Mouse (Mus musculus) 3134 (cell line): ENCODE results near the gene Elf4.
A peak's percentile ranks its signal among the peaks of the same experiment; 100 is the strongest.

Experiments
- DNase-seq: peaks from one replicate; pipeline ENCODE4 v3.0.0-alpha.2; 2011; ENCODE audit warnings: low spot score; ENCODE audit not compliant: insufficient read length; ENCODE audit errors: extremely low read depth

Elf4 gene

DNA sequence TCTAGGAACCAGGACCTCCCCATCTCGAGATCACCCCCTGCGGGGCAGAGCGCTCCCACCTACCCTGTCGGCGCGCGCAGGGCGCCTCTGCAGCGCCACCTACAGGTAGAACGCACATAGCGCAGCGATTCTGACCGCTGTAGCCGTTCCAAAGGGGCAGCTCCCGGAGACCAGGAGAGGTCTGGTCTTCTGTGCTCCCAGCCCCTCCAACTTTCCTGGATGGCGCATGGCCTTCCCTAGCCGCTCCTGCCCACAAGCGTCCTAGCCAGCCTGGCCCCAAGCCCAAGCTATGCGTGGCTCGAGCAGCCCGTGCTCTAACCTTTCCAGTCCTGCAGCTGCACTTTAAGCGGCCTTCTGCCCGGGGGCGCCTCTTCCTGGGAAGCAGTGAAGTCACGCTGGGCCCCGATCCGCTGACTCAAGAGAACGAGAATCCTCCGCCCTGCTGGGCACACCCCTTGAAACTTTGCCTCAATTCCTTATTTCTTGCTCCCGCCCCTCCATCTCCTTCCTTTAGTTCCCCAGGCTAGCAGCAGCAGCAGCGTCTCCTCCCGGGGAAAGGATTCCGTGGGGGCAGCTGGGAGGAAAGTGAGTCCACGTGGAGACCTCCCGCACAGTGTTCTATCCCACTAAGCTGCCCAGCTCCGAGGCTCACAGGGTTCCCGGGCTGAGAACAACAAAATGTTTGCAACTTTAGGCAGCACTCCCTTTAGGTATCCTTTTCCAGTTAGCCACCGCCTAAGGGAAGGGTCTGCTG, at the start of gene Elf4:
Gene Elf4, minus strand, starts transcription at position 379 of the 754 bp plus-strand sequence.
- DNase-seq = peak; percentile 87

GRCm38 (mm10) chrX:48493763-48494162, 30.8 kb upstream of the Elf4 start:
- DNase-seq = no peak

DNA sequence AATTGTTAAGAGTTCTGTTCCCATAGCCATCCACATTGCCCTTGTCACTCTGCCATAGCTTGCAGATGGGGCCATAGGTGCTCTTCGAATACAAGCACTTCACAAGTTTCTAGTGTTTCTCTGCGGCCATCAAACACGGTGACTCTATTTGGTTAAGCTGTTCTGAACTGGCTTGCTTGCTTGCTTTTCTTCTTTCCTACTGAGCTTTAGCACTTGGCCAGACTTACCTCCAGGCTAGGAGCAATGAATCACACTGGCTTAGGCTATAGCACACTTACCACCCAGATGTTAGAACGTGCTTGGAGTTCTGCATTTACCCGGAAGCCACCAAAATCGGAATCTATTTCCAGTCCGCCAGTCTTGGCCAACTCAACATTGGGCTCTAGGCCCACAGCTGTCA, 18.8 kb upstream of the Elf4 start:
- DNase-seq = no peak

- DNase-seq = no peak
These were observed 18.2 kb upstream of the Elf4 start for GRCm38 (mm10) chrX:48481095-48481494.

DNA sequence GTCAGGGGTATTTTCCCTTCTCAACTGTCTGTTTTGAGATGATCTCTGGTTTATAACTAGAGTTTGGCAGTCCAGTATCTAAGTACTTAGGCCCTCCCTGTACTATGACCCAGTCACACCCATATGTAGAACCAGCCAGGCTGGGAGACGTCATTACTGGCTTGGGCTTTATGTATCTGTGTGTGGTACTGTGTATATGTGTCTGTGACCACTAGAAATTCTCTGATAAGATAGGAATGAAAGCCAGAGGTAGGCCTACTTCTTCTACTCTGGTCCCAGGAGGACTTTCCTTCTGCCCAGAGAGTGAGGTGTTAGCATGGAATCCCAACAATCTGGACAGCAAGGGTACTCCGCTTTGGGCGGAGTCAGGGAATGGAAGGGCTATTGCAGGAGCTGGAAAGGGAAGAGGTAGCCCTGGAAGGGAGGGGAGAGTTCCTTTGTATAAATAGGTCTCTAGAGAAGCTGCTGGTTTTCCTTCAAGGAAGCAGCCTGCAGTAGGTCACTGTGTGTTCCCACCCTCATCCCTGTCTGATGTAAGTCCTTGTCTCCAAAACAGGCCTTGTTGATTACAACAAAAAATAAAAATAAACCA, 4.5 kb upstream of the Elf4 start:
- DNase-seq = peak; percentile 47

DNA sequence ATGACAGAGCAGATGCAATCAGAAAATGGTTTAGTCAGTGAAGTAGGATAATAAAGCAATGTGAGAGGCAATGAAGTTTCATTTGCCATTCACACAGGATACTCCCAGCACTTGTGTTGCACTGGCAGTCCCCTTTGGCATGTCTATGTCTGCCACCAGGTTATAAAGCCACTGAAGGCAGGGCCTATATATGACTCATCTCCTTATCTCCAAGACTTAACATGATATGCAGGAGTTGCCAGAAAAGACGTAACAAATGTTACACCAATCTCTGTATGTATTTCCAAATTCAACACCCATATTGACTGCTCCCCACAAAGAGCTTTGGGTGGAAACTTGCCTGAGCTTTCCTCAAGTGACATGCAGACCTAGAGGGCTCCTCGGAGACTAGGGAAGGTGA, 3.2 kb upstream of the Elf4 start:
- no peak for DNase-seq

- no peak for DNase-seq
These were observed 1.5 kb upstream of the Elf4 start for GRCm38 (mm10) chrX:48464436-48464835.

DNA sequence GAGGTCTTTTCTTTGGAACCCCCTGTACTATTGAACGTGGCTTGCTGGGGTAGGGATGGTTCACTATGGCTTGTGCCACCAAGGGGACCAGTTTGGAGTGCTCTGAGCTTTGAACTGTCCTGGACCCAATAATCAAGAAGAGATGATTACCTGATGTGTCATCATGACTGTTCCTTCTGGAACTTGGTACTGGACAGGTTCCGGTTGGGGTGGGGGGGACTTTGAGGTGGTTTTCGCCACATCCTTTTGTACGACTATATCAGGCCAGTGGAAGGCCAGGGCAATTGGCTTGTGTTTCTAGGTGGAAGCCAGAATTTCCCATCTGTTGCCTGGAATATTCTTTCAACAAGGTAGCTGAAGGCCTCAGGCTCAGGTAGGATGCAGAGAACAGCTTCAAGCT, 704 bp upstream of the Elf4 start:
- DNase-seq = peak; percentile 34

DNA sequence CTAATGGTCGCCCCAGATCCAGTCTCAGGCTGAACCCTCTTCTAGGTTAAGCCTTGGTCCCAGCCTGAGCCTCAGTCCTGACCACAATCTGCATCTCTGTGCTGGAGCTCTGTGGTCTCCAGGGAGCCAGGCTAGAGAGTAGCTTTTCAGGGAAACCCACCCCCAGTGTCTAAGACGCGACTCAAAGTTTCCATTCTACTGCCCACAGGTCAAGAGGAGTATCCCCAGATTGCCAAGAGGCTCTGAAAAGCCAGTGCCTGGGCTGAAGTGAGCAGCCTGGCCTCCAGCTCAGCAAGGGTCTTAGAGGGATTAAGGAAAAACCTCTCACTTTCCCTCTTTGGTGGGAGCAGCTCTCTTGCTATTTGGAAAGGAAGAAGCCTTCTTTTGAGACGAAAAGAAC, 635 bp downstream of the Elf4 start:
- no peak for DNase-seq

- DNase-seq = no peak
These were observed 1.9 kb downstream of the Elf4 start for GRCm38 (mm10) chrX:48461006-48461405.

- DNase-seq = no peak
These were observed 2.4 kb downstream of the Elf4 start for GRCm38 (mm10) chrX:48460496-48460895.

DNA sequence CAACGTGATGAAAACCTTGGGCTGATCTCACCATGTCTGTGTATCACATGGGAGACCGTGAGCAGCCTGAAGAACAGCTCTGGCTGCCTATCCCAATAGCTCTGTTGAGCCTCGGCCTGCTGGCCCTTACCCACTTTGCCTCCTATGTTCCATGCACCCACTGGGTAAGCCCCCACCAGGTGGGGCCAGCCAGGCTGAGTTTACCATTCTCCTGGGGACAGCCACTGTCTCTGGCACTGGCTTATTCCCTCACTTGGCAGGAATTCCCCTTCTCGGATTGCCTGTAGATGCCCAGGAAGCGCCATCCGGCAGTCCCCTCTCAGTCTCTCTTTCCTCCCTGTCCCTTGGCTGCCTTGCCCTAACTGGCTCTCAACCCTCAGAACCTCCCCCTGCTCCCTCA, 6.0 kb downstream of the Elf4 start:
- peak; percentile 57 for DNase-seq

DNA sequence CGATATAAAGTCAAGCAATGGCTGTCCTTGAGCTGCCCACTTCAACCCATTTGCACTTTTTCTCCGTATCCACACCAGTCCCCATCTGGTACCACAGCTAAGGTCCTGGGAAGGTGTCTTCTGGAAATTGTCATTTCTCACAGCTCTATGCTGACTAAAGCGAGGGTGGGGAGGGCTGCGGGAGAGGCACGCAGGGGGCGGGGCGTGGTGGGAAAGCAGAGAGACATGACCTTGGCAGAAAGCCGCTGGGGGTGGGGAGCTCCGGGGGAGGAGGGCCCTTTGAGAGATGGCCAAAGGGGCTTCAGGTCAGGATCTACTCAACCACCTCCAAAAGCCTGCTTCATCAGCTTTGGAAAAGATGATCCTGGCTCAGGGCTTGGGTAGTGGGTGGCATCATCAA, 7.9 kb downstream of the Elf4 start:
- peak; percentile 32 for DNase-seq

DNA sequence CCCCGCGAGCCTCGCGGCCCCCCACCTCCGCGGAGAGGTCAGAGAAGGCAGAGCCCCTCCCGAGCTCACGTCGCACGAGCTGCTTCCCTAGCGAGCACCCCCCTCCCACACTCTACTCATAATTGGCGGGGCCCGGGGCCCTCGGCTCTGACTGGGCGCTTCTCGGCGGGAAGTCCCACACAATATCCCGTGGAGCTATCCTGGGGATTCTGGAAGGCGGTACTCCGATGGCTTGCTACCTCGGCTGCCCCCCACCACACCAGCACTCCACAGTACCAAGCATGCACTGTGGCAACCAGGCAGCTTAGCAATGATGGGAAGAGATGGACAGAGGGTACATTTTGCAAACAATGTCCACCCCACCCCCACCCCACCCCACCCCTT, 8.4 kb downstream of the Elf4 start:
- no peak for DNase-seq

- peak; percentile 86 for DNase-seq
These were observed 9.0 kb downstream of the Elf4 start for GRCm38 (mm10) chrX:48453736-48454494.

GRCm38 (mm10) chrX:48452931-48453673, 9.8 kb downstream of the Elf4 start:
- peak; percentile 66 for DNase-seq

- peak; percentile 34 for DNase-seq
These were observed 10.6 kb downstream of the Elf4 start for GRCm38 (mm10) chrX:48452231-48452890.

DNA sequence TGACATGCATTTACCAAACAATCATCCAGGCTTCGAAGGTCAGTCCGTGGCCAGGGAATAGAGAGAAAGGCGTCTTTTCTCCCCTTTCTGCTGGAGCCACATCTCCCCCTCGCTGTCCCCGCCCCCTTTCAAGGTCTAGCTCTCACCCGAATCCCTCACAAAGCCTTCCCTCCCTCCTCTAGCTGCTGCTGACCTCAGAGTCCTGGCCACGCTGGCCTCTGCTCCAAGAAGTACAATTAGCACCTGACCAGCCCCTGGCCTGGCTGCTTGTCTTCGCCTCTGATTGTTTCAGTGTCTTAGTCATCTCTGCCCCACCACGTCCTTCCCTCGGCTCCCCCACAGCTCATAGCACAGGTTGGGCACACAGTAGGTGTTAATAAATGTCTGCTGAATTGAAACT, 13.3 kb downstream of the Elf4 start:
- DNase-seq = no peak

- DNase-seq = no peak
These were observed 18.3 kb downstream of the Elf4 start for GRCm38 (mm10) chrX:48444677-48445076.

DNA sequence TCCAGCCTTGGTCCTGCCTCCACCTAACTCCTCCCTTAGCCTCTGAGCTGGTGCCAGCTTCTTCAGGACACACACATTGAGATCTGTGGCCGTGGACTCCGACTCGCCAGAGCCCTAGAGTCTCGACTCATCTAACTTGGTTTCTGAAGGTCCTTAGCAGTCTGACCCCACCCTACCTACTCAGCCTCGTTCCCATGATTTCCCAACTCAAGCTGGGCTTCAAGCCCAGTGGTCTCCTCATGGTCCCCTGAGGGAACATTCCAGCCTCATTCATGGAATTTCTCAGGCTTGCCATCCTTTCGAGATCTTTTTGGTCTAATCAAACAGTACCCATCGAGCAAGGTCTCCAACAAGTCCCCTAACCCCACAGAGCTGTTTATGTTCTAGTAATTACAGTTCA, 21.0 kb downstream of the Elf4 start:
- DNase-seq = peak; percentile 51

- no peak for DNase-seq
These were observed 21.4 kb downstream of the Elf4 start for GRCm38 (mm10) chrX:48441548-48441947.
